Mouse (Mus musculus) gastrocnemius, postnatal 14 days (tissue): ENCODE results near the gene Kcnq2. TPM values are rescaled to one million over a fixed set of nuclear protein-coding genes. Genes with fewer than 3 reads are reported as not detected.

Experiments used
- DNase-seq: peaks from one replicate; pipeline ENCODE4 v3.0.0; 2021; ENCODE audit warnings: mixed read lengths
- intact Hi-C: fragments of 180-260 bp; cut with DNase I; formaldehyde crosslinking; loops from one replicate; pipeline ENCODE4 v1.15.1; 2025; ENCODE audit warnings: low total_unique reads
- total RNA-seq, 2 experiments: library from RNA; stranded (reverse); gene quantifications; 2 replicates each; pipeline ENCODE4 v1.2.3; 2021

Kcnq2 gene
- total RNA-seq, 2 experiments from 2014 or later: 0.07 to 0.16 TPM

- intact Hi-C loops: loop anchor here (5.0 kb wide), 1 partner anchor 60 kb away; no protein-coding TSS in a partner anchor
- DNase-seq: no peak
These were observed 77.8 kb downstream of the Kcnq2 start for GRCm38 (mm10) chr2:181057341-181057740.

DNA sequence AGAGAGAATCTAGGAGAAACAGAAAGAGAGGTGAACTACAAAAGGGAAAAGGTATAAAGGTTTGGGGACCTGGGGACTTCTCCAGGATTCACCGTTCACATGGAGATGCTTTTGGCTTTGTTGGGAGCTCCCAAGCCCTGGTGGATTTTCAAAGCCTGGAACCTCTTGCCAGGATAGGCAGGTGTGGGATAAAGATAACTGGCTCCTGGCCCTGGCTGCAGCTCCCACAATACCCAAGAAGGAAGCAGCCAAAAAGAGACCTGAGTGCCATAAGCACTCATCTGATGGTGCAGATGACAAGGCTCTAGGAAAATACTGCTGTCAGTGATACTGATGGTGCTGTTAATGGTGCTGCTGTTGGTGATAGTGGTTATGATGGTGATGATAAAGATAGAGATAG lies 82.9 kb downstream of the Kcnq2 start:
- no peak for DNase-seq
- intact Hi-C loops: no loop called here

- intact Hi-C loops: no loop called here
These were observed 86.1 kb downstream of the Kcnq2 start for GRCm38 (mm10) chr2:181048986-181049385.

DNA sequence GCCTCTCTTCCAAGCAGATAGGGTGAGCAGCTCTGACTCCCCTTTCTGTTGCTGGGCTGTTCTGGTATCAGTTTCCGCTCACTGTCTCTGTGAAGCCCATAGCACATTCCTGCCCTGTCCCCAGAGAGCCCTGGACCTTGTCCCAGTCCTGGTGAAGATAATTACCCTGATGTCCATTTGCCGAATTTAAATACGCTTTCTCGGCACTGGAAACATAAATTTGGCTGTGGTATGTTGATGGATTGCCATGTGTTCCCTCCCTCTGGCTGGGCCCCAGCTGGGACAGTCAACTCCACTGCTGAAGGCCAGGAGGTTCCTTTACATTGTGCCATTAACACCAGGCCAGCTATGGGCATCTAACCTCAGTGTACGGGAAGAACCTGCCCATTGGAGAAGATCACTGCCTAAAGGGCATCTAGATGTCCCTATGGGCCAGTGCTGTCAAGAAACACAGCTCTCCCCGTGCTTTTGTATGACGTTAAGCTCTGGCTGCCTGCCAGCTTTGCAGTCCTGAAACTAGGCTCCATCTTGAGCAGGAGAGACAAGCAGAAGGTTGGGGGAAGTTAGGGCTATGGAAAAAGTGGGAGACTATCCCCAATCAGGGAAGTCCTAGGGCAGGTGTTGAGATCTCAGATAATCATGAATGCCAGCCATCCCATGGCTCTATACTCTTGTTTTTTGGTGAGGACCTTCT lies 86.7 kb downstream of the Kcnq2 start:
- DNase-seq: no peak
- intact Hi-C loops: no loop called here

More at GRCm38 (mm10) chr2:181048986-181049385, 86.1 kb downstream of the Kcnq2 start:
- DNase-seq: no peak

- DNase-seq: no peak
- intact Hi-C loops: no loop called here
These were observed 91.1 kb downstream of the Kcnq2 start for GRCm38 (mm10) chr2:181044001-181044400.

DNA sequence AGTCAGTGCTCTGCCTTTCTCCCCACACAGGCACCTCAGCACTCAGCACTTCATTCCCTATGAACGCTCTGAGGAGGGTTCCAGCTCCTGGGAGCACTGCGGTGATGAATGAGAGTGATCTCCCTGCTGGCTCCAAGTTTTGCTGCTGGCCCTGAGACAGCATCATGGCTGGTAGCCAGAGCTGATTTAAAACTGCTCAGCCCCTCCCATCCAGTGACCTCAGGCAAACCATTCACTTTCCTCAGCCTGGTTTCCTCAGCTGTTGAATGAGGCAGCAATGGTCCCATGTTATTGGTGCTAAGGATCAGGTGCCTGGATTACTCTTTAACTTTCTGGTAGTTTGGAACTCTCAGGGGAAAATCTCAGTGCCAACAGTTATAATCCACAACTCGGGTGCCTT lies 91.7 kb downstream of the Kcnq2 start, which contains the start of gene Chrna4:
Gene Chrna4 (minus strand): TSS at position 110 of the 400 bp plus-strand sequence.
- intact Hi-C loops: no loop called here
- DNase-seq: peak; percentile 37

- no peak for DNase-seq
- intact Hi-C loops: no loop called here
These were observed 92.7 kb downstream of the Kcnq2 start for GRCm38 (mm10) chr2:181042376-181042775.

GRCm38 (mm10) chr2:181041941-181042340 lies 93.2 kb downstream of the Kcnq2 start:
- intact Hi-C loops: no loop called here
- DNase-seq: no peak

DNA sequence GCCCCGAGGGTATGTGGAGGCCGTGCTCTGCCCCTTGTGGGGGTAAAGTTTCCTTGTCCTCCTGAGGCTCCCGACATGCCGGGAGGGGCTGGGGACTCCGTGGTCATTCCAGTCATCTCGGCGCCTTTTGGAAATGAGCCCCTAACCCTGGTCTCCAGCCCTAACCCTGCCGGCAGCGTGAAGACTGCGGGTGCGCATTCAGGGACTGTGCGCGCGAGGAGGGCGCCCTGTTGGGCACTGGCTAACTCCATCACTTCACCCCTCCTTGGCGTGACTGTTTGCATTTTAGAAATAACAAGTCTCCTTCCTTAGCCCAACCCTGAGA lies 95.8 kb downstream of the Kcnq2 start:
- intact Hi-C loops: no loop called here
- DNase-seq: no peak

DNA sequence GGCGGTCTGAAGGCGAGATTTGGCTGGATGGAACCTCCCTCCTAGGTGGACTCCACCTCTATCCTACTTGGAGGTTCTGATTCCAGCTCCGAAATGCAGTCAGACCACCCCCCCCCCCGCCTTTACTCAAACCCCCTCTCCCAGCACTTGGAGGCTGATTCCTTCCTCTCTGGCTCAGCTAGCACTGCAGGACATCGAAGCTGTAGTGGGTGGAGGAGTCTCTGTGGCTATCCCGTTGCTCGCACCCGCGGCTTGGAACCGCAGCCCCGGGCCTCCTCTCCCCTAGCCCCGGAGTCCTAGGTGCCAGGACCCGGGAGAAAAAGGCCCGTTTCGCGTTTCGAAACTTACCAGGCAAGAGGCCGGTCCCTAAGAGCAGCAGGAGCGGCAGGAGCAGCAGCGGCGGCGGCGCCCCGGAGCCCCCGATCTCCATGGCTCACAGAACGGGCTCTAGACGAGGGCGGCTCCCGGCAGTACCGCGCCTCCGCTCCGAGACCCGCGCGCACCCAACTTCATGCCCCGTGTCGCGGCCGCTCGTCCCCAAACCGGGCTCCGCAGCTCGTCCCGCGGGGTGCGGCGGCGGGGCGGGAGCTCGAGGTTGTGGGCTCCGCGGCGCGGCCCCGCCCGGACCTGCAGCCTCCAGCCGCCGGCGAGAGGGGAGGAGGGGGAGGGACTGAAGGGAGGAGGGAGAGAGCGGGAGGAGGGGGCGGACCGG lies 96.3 kb downstream of the Kcnq2 start:
- intact Hi-C loops: no loop called here
- DNase-seq: peak; percentile 17

- no peak for DNase-seq
- intact Hi-C loops: no loop called here
These were observed 98.5 kb downstream of the Kcnq2 start for GRCm38 (mm10) chr2:181036561-181036960.

- DNase-seq: no peak
- intact Hi-C loops: no loop called here
These were observed 99.9 kb downstream of the Kcnq2 start for GRCm38 (mm10) chr2:181035186-181035585.

DNA sequence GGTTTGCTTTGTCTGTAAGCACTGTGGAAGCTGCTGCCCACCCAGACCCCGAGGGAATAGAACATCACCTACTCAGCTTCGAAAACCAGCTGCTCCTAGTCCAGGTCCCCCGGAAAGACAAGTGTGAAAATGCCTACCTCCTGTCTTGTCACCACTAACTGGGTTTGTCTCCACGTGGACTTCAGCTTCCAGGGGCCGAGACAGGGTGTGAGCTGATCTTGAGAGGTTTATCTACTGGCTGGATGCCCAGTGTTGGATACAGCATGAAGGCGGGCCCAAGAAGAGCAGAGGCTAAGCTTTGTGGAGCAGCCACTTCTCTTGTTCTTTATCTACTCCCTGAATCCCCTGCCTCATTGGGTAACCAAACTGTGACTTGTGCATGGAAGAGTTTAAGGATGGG lies 101.8 kb downstream of the Kcnq2 start:
- DNase-seq: no peak
- intact Hi-C loops: loop anchor here (2.0 kb wide), 1 partner anchor 25 kb away; no protein-coding TSS in a partner anchor

DNA sequence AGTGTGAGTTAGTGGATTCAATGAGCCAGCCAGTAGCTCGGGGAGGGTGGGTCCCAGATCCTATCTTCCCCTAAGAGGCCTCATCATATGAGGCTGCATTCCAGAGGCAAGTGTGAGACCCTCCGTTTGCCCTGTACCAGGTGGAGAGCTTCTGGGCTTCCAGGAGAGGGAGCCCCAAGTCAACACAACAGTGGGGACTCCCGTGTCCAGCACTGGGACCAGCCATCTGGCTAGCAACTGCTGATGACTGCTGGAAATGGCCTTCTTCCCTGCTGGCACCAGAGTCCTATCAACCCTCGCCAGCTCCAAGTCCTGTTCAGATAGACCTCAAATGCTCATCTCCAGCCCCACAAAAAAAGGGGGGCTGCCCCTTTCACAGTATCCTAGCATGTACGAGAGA lies 102.7 kb downstream of the Kcnq2 start:
- intact Hi-C loops: loop anchor here (2.0 kb wide), 1 partner anchor 26 kb away; no protein-coding TSS in a partner anchor
- peak; percentile 64 for DNase-seq

DNA sequence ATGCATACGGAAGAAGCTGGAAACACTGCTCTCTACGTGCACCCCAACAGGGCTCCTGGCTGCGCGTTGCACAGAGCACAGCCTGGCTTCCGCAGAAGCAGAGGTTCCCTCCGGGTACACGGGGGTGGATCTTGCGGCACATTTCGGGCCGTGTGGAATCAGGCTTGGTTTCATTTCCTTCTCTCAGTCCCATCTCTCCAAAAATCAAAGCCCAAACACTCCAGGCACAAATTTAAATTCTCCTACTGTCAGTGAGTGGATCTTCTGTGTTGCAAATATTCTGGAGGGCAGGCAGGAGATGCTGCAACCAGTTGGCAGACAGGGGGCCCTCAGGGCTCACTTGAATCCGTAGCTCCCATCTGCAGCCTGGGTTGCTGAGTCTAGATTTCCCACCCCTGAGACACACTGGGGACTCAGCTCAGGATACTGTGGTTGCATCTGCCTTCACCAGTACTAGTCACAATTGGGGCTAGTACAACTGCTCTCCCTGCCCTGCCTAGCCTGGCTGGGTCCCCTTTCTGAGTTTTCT lies 103.6 kb downstream of the Kcnq2 start:
- no peak for DNase-seq
- intact Hi-C loops: no loop called here

Other genes with a start within 250 kb of the Kcnq2 start
- gene Ythdf1, start 214.4 kb downstream of the Kcnq2 start, total RNA-seq: 10 to 100 TPM; 29.5 to 30.3 TPM
- gene Birc7, start 206.3 kb downstream of the Kcnq2 start, total RNA-seq: not detected
- gene Nkain4, start 180.6 kb downstream of the Kcnq2 start, total RNA-seq: under 1 TPM; 0.82 TPM
- 10 to 100 TPM; 32.1 to 33.9 TPM for gene Arfgap1, start 168.1 kb downstream of the Kcnq2 start, total RNA-seq
- gene Col20a1, start 148.8 kb downstream of the Kcnq2 start, total RNA-seq: 1 to 10 TPM; 5.5 to 5.6 TPM
- 1 to 10 TPM in 1 of 2 experiments, under 1 TPM in 1; 0.93 to 1.3 TPM for gene Chrna4, start 91.8 kb downstream of the Kcnq2 start, total RNA-seq
- 1,000 to 10,000 TPM; 2,249 to 2,405 TPM for gene Eef1a2, start 21.7 kb upstream of the Kcnq2 start, total RNA-seq
- 10 to 100 TPM; 52.9 to 58.5 TPM for gene Ppdpf, start 51.9 kb upstream of the Kcnq2 start, total RNA-seq
- gene Ptk6, start 67.5 kb upstream of the Kcnq2 start, total RNA-seq: not detected
- gene Srms, start 77.9 kb upstream of the Kcnq2 start, total RNA-seq: under 1 TPM; 0.10 to 0.18 TPM
- not detected for gene Fndc11, start 84.7 kb upstream of the Kcnq2 start, total RNA-seq
- gene Helz2, start 106.7 kb upstream of the Kcnq2 start, total RNA-seq: 1 to 10 TPM; 2.9 to 3.0 TPM
- gene Gmeb2, start 152.7 kb upstream of the Kcnq2 start, total RNA-seq: 1 to 10 TPM; 6.6 to 6.8 TPM
- under 1 TPM in 1 of 2 experiments, not detected in 1; 0.27 TPM for gene Stmn3, start 179.2 kb upstream of the Kcnq2 start, total RNA-seq
- gene Rtel1, start 184.4 kb upstream of the Kcnq2 start, total RNA-seq: 10 to 100 TPM; 14.2 to 15.5 TPM
- 10 to 100 TPM; 12.5 to 14.3 TPM for gene Zgpat, start 229.6 kb upstream of the Kcnq2 start, total RNA-seq
- gene Arfrp1, start 230.1 kb upstream of the Kcnq2 start, total RNA-seq: 10 to 100 TPM; 21.0 to 21.8 TPM
- gene Lime1, start 244.8 kb upstream of the Kcnq2 start, total RNA-seq: 1 to 10 TPM; 4.4 to 4.6 TPM